Mouse (Mus musculus): ENCODE measurements around the gene Osbpl5.

DNA sequence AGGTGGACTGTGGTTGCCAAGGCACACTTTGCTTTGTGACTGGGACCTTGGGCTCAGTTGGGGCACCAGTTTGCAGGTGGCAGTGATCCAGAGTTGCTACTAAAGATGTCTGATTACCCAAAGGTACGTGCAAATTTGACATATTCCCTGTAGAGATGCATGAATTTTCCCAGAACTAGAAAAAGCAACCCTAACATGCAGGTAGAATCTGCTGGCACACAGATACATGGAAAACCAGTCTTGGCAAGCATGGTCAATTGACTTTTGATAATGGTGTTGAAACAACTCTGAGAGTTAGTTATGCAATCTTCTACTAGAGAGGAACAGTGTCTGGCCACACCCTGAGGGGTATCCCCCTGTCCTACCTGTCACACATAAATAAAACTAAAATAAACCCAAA lies 5.4 kb downstream of the Osbpl5 start:
- TF ChIP-seq CTCF (IDR thresholded peaks at IDR 0.05) (no peak), EP300 (IDR thresholded peaks at IDR 0.05) (no peak)

Measured in lung, postnatal 0 days (tissue).